Mouse (Mus musculus) liver, adult 2 months (tissue): ENCODE results near the gene Selenos. TPM values are rescaled to one million over a fixed set of nuclear protein-coding genes. Genes with fewer than 3 reads are reported as not detected.

Experiments
- DNase-seq: peaks from one replicate; pipeline ENCODE4 v3.0.0-alpha.2; 2011; ENCODE audit warnings: low read depth, low spot score; ENCODE audit errors: extremely low read depth
- H3K27ac ChIP-seq: fragments of 200-500 bp; replicated peaks from 2 replicates; pipeline ENCODE4 v1.5.1; 2012; ENCODE audit warnings: low read depth, mild to moderate bottlenecking, control low read depth, inconsistent platforms, low read length; ENCODE audit not compliant: insufficient read depth
- H3K27me3 ChIP-seq: fragments of 200-500 bp; 2 replicates; pipeline ENCODE4 v1.6.1; 2012; ENCODE audit warnings: mild to moderate bottlenecking, moderate library complexity, low read length, inconsistent platforms; ENCODE audit not compliant: control insufficient read depth, insufficient read depth
- H3K36me3 ChIP-seq: fragments of 200-500 bp; 2 replicates; pipeline ENCODE4 v1.6.1; 2012; ENCODE audit warnings: low read length, inconsistent platforms; ENCODE audit not compliant: control insufficient read depth, insufficient read depth
- H3K4me1 ChIP-seq: fragments of 200-500 bp; 2 replicates; pipeline ENCODE4 v1.6.1; 2011; ENCODE audit warnings: low read length; ENCODE audit not compliant: control insufficient read depth, insufficient read depth
- H3K4me3 ChIP-seq: fragments of 200-500 bp; 2 replicates; pipeline ENCODE4 v1.5.1; 2011; ENCODE audit warnings: low read depth, mild to moderate bottlenecking, control low read depth, low read length, moderate library complexity; ENCODE audit not compliant: insufficient read depth
- H3K79me2 ChIP-seq: fragments of 200-500 bp; 2 replicates; pipeline ENCODE4 v1.6.1; 2012; ENCODE audit warnings: inconsistent platforms, mild to moderate bottlenecking, low read length, moderate library complexity; ENCODE audit not compliant: control insufficient read depth, insufficient read depth
- H3K9ac ChIP-seq: fragments of 200-500 bp; 2 replicates; pipeline ENCODE4 v1.6.1; 2012; ENCODE audit warnings: low read depth, mild to moderate bottlenecking, control low read depth, inconsistent platforms, low read length
- CTCF ChIP-seq: fragments of 200-500 bp; IDR thresholded peaks from 2 replicates; pipeline ENCODE4 v1.5.1; 2011; ENCODE audit warnings: low read depth, low read length, control low read depth
- POLR2A ChIP-seq: fragments of 200-500 bp; IDR thresholded peaks from 2 replicates; pipeline ENCODE4 v1.6.1; 2011; ENCODE audit warnings: low read length, control low read depth; ENCODE audit not compliant: insufficient read depth; ENCODE audit errors: extremely low read depth
- WGBS: fragments of 180-500 bp; shearing (Covaris S2); methylation state at CpG from one replicate; pipeline ENCODE4 v1.1.7; 2018; 5-methylcytosine and 5-hydroxymethylcytosine counted together
- polyA plus RNA-seq: library from polyadenylated mRNA; depleted of rRNA; stranded (reverse); fragments of >200 nt; gene quantifications from 2 replicates; pipeline ENCODE4 v1.2.3, GENCODE M21; 2012
- total RNA-seq: library from RNA; depleted of rRNA; stranded (reverse); fragments of >200 nt; gene quantifications from 2 replicates; pipeline ENCODE4 v1.2.3, GENCODE M21; 2014

Selenos gene
- total and polyA plus RNA-seq, 2 experiments = 68.9 to 164 TPM

- TF ChIP-seq CTCF (no peak), POLR2A (no peak)
- Histone ChIP-seq H3K4me1 (no peaks in the 10 kb centered on the region), H3K4me3 (no peak within 1 kb of the TSS), H3K79me2 (no peaks in the 10 kb centered on the region), H3K36me3 (peaks cover 7% of the 10 kb centered on the region), H3K27ac (no peak within 1 kb of the TSS), H3K9ac (no peak within 1 kb of the TSS), H3K27me3 (no peaks in the 10 kb centered on the region)
- WGBS = 85% methylated on average over 10 of the region's 10 CpGs
- DNase-seq = no peak
Observed at GRCm38 (mm10) chr7:66043552-66044459, 35.6 kb upstream of the Selenos start, which contains the start of gene Gm45213. TSS of gene Gm45213 (plus strand) at chr7:66043602.

DNA sequence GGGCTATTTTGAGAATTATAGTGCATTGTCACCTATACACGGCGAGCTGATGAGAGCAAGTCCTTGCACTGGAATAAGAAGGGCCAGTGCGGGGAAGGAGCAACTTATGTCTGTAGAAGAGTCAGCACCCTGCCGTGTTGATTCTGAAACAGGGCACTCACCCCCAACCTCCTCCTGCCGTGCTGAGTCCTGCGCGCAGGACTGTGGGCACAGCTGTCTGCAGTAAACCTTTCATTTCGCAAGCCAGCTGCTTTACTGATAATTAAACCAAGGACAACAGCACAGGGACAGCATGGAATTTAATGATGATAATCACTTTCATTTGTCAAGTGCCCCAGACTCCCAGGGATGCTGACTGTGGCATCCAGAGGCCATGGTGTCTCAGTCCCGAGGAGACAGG lies 34.8 kb upstream of the Selenos start:
- DNase-seq = no peak
- H3K36me3 ChIP-seq = peaks cover 9% of the 10 kb centered on the region
- H3K27ac ChIP-seq = no peak overlapping the region
- no peaks in the 10 kb centered on the region for H3K27me3 ChIP-seq
- WGBS = 74% methylated on average over 9 of the region's 9 CpGs
- no peak overlapping the region for H3K9ac ChIP-seq
- no peaks in the 10 kb centered on the region for H3K79me2 ChIP-seq
- H3K4me1 ChIP-seq = no peaks in the 10 kb centered on the region
- TF ChIP-seq POLR2A = no peak
- no peak for TF ChIP-seq CTCF
- no peak overlapping the region for H3K4me3 ChIP-seq

DNA sequence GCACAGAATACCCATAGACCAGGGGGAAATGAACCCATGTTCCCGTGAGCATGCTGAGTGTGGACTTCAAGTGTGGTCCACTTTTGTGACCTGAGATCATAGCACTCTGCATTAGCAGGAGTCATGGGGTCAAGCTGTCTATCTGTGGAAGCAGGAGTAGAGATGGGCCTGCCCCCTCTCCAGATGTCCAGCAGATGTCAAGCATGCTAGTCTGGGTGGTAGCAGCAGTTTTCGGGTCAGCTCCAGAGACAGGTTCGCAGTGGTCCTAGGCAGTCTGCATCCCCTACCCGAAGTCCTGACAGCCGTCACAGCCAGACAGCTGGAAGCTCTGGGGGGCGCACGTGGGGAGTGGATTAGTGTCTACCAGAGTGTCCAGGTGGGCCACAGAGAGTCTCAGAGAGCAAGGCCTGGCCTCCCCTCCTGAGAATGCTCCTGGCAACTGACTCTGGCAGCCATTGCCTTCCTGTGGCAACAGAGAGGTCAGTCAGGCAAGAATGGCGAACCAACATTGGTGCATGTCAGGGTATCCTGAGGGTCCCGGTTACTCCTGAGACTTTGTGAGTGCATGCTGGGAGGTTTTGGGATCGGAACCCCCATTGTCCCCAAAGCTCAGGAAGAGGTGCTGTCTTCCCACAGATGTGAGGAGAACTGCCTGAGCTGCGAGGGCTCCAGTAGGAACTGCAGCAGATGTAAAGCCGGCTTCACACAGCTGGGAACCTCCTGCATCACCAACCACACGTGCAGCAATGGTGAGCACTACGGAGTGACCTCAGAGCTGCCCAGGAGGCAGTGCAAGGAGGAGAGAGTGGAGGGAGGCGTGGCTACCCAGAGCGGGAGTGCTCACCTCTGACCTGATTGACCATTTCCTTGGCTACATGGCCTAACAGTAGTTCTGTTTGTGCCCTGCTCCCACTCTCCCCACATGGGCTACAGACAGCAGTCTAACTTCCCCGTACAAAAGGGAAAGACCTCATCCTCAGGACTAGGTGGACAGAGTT lies 32.2 kb upstream of the Selenos start:
- Histone ChIP-seq H3K4me3 (no peak overlapping the region), H3K27me3 (no peaks in the 10 kb centered on the region), H3K79me2 (no peaks in the 10 kb centered on the region), H3K9ac (no peak overlapping the region), H3K27ac (no peak overlapping the region), H3K4me1 (no peaks in the 10 kb centered on the region), H3K36me3 (peaks cover 12% of the 10 kb centered on the region)
- TF ChIP-seq POLR2A (no peak), CTCF (no peak)
- WGBS = 66% methylated on average over 17 of the region's 17 CpGs
- peak; percentile 44 for DNase-seq

GRCm38 (mm10) chr7:66047975-66048374 lies 31.5 kb upstream of the Selenos start:
- peaks cover 12% of the 10 kb centered on the region for H3K36me3 ChIP-seq
- WGBS = 84% methylated on average over 4 of the region's 4 CpGs
- H3K4me1 ChIP-seq = no peaks in the 10 kb centered on the region
- no peaks in the 10 kb centered on the region for H3K79me2 ChIP-seq
- no peak for DNase-seq
- no peak overlapping the region for H3K4me3 ChIP-seq
- TF ChIP-seq POLR2A (no peak), CTCF (no peak)
- H3K27ac ChIP-seq = no peak overlapping the region
- no peaks in the 10 kb centered on the region for H3K27me3 ChIP-seq
- no peak overlapping the region for H3K9ac ChIP-seq

DNA sequence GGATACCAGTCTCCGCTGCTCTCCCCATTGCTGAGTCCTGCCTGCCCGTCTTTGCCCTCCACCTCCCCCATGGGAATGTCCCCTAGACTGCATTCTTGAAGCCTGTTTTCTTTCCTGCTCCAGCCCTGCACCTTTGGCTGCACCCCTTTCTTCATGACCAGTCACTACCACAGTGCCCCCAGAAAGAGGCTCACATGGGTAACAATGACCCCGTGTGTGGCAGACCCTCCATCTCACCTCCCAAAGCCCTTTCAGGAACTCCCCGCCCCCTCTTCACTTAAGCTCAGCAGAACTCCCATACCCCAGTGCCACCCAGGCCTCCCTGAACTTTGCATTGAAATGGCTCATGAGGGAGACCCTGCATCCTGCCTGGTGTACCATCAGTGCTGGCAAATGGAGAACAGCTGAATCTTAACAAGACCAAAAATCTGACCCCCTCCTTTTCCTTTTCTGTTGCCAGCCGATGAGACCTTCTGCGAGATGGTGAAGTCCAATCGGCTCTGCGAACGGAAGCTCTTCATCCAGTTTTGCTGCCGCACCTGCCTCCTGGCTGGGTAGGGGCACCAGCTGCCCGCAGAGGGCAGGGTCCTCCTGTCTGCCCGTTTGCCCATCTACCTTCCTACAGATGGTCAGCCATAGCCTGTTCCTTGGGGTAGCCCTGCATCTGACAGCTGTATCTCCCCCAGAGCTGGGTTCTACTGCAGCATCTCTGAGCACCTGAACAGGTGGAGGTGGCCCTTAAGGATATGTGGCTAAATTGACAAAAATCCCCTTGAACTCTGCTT lies 30.8 kb upstream of the Selenos start:
- no peaks in the 10 kb centered on the region for H3K79me2 ChIP-seq
- H3K4me3 ChIP-seq = no peak overlapping the region
- WGBS = 92% methylated on average over 12 of the region's 12 CpGs
- H3K27ac ChIP-seq = no peak overlapping the region
- no peaks in the 10 kb centered on the region for H3K27me3 ChIP-seq
- DNase-seq = no peak
- no peak for TF ChIP-seq CTCF
- TF ChIP-seq POLR2A = no peak
- no peak overlapping the region for H3K9ac ChIP-seq
- no peaks in the 10 kb centered on the region for H3K4me1 ChIP-seq
- H3K36me3 ChIP-seq = peaks cover 12% of the 10 kb centered on the region
